Mouse (Mus musculus) layer of hippocampus, adult 8-10 months (tissue): ENCODE measurements around the gene Klhl29. TPM values are rescaled to one million over a fixed set of nuclear protein-coding genes. Genes with fewer than 3 reads are reported as not detected.

ENCODE experiments used
- DNase-seq, 2 experiments: peaks; one replicate each; pipeline ENCODE4 v3.0.0; 2022; ENCODE audit warnings: low spot score in 2 of 2
- total RNA-seq, 4 experiments: library from RNA; stranded (reverse); gene quantifications; 2 replicates each; pipeline ENCODE4 v1.2.4; 2022

Klhl29 gene
- total RNA-seq, 4 experiments from 2014 or later = 28.5 to 41.3 (median 33.1) TPM

DNA sequence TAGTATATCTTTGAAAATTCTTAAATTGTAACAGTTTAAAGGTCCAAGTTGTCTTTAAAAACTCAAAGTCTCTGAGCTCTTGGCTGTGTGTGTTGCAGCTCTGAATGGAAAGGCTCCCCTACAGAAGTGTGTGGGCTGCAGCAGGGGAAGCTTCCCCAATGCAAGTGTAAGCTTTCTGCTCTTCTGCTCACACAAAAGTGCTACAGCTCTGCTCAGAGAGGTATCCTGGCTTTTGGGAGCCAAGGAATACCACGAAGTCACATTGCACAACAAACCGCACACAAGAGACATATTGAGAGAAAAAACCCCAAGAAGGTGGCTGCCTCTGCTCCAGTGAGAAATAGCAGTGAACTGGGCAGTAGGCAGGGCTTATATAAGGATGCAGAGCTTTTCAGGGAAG lies 337.5 kb downstream of the Klhl29 start:
- no peak for DNase-seq

DNA sequence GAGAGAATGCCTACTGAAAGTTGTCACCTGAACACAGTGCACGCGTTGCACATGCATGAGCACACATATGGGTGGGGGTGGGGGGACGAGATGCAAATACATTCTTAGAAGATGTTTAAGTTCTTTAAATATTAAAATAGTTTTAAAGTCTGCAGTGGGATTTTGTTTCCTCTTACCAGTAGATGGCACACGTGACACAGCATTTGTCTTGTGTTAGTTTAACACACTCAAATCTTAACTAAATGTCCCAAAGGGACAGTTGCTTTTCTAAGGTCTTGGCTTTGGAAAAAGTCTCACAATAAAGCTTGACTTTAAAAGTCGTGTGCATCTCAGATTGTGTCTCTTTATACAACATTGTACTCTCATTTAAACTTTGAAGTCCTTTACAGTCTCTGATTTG lies 346.4 kb downstream of the Klhl29 start:
- DNase-seq = no peak
